Mouse (Mus musculus) left cerebral cortex, postnatal 25 days (tissue): ENCODE results near the gene Srd5a1. TPM values are rescaled to one million over a fixed set of nuclear protein-coding genes. Genes with fewer than 3 reads are reported as not detected.
"Not testable (repeated sequence)": the region's sequence is repeated elsewhere in the genome, so short reads cannot be mapped to it uniquely, and the experiment has no call there.

ENCODE experiments used
- DNase-seq, 2 experiments: peaks; one replicate each; pipeline ENCODE4 v3.0.0; 2022; ENCODE audit warnings: low spot score in 2 of 2, mixed read lengths in 1 of 2
- intact Hi-C: fragments of 180-260 bp; cut with DNase I; formaldehyde crosslinking; loops from one replicate; pipeline ENCODE4 v1.15.1; 2025
- total RNA-seq, 2 experiments: library from RNA; stranded (reverse); gene quantifications; 2 replicates each; pipeline ENCODE4 v1.2.3; 2021

Gene Srd5a1
- total RNA-seq, 2 experiments from 2014 or later = 10.1 to 11.8 TPM

GRCm38 (mm10) chr13:69586337-69586736 lies 24.9 kb downstream of the Srd5a1 start:
- peak in 1 of 2 experiments; percentile 16 for DNase-seq

GRCm38 (mm10) chr13:69585828-69586227 lies 25.4 kb downstream of the Srd5a1 start:
- no peak for DNase-seq
- intact Hi-C loops = no loop called here

More at GRCm38 (mm10) chr13:69586337-69586736, 24.9 kb downstream of the Srd5a1 start:
- intact Hi-C loops = no loop called here

- intact Hi-C loops = no loop called here
- no peak for DNase-seq
These were observed 27.7 kb downstream of the Srd5a1 start for GRCm38 (mm10) chr13:69583591-69583990.

GRCm38 (mm10) chr13:69582411-69582810 lies 28.8 kb downstream of the Srd5a1 start:
- intact Hi-C loops = no loop called here
- DNase-seq = no peak

GRCm38 (mm10) chr13:69577181-69577834 lies 33.9 kb downstream of the Srd5a1 start:
- intact Hi-C loops = no loop called here
- no peak for DNase-seq

GRCm38 (mm10) chr13:69576676-69577075 lies 34.6 kb downstream of the Srd5a1 start:
- intact Hi-C loops = no loop called here
- no peak for DNase-seq

GRCm38 (mm10) chr13:69572594-69572993 lies 38.6 kb downstream of the Srd5a1 start:
- intact Hi-C loops = no loop called here
- DNase-seq = no peak

GRCm38 (mm10) chr13:69569201-69569600 lies 42.0 kb downstream of the Srd5a1 start:
- intact Hi-C loops = no loop called here
- no peak for DNase-seq

GRCm38 (mm10) chr13:69565401-69565800 lies 45.8 kb downstream of the Srd5a1 start:
- DNase-seq, intact Hi-C loops: not testable (repeated sequence)

- intact Hi-C loops = no loop called here
- DNase-seq = no peak
These were observed 46.7 kb downstream of the Srd5a1 start for GRCm38 (mm10) chr13:69564573-69564972.

GRCm38 (mm10) chr13:69563905-69564304 lies 47.3 kb downstream of the Srd5a1 start:
- intact Hi-C loops = loop anchor here (2.0 kb wide), 1 partner anchor 47 kb away; the partner anchor contains the start of gene Srd5a1
- DNase-seq = no peak

- intact Hi-C loops = loop anchor here (2.0 kb wide), 1 partner anchor 48 kb away; the partner anchor contains the start of gene Srd5a1
- DNase-seq = no peak
These were observed 48.3 kb downstream of the Srd5a1 start for GRCm38 (mm10) chr13:69562654-69563574.

- DNase-seq = peak in 1 of 2 experiments; percentile 70
- intact Hi-C loops = loop anchor here (2.0 kb wide), 1 partner anchor 49 kb away; the partner anchor contains the start of gene Srd5a1
These were observed 49.2 kb downstream of the Srd5a1 start for GRCm38 (mm10) chr13:69562004-69562403.

GRCm38 (mm10) chr13:69559291-69559961 lies 51.8 kb downstream of the Srd5a1 start:
- intact Hi-C loops = no loop called here
- no peak for DNase-seq

GRCm38 (mm10) chr13:69558098-69558660 lies 53.1 kb downstream of the Srd5a1 start:
- intact Hi-C loops = no loop called here
- DNase-seq = no peak

- no peak for DNase-seq
- intact Hi-C loops = no loop called here
These were observed 54.5 kb downstream of the Srd5a1 start for GRCm38 (mm10) chr13:69556728-69557127.

- intact Hi-C loops = no loop called here
- no peak for DNase-seq
These were observed 55.2 kb downstream of the Srd5a1 start for GRCm38 (mm10) chr13:69555957-69556482.

GRCm38 (mm10) chr13:69555045-69555444 lies 56.2 kb downstream of the Srd5a1 start:
- intact Hi-C loops = no loop called here
- DNase-seq = no peak

GRCm38 (mm10) chr13:69554255-69554654 lies 57.0 kb downstream of the Srd5a1 start:
- no peak for DNase-seq
- intact Hi-C loops = no loop called here
